Mouse (Mus musculus): ENCODE measurements around the gene Cngb1.

The Cngb1 gene

GRCm38 (mm10) chr8:95306431-95306830 lies at the start of gene Cngb1:
Cngb1 (minus strand) TSS chr8:95306585.
- CTCF ChIA-PET, result no interaction called here

GRCm38 (mm10) chr8:95354606-95355005 lies 48.2 kb upstream of the Cngb1 start:
- CTCF ChIA-PET, result interaction anchor here (0.7 kb wide), 1 partner anchor 23 kb away, joined by 5 read pairs; no protein-coding TSS in a partner anchor

GRCm38 (mm10) chr8:95352871-95353866 lies 46.8 kb upstream of the Cngb1 start:
- CTCF ChIA-PET, result no interaction called here

GRCm38 (mm10) chr8:95352151-95352870 lies 45.9 kb upstream of the Cngb1 start, which contains the start of gene Mmp15:
Mmp15 (plus strand) TSS chr8:95352268.
- CTCF ChIA-PET, result interaction anchor here (0.6 kb wide), 1 partner anchor 137 kb away, joined by 4 read pairs; no protein-coding TSS in a partner anchor

GRCm38 (mm10) chr8:95351461-95351860 lies 45.1 kb upstream of the Cngb1 start:
- CTCF ChIA-PET, result no interaction called here

- CTCF ChIA-PET, result interaction anchor here (0.7 kb wide), 1 partner anchor 55 kb away, joined by 4 read pairs; no protein-coding TSS in a partner anchor
These were observed 42.6 kb upstream of the Cngb1 start for GRCm38 (mm10) chr8:95348811-95349630.

- CTCF ChIA-PET, result interaction anchor here (0.7 kb wide), 1 partner anchor 54 kb away, joined by 4 read pairs; no protein-coding TSS in a partner anchor
These were observed 42.0 kb upstream of the Cngb1 start for GRCm38 (mm10) chr8:95348356-95348755.

- CTCF ChIA-PET, result interaction anchor here (0.6 kb wide), 1 partner anchor 93 kb away, joined by 3 read pairs; no protein-coding TSS in a partner anchor
These were observed 40.5 kb upstream of the Cngb1 start for GRCm38 (mm10) chr8:95346643-95347545.

GRCm38 (mm10) chr8:95344668-95345067 lies 38.3 kb upstream of the Cngb1 start:
- CTCF ChIA-PET, result no interaction called here

GRCm38 (mm10) chr8:95341721-95342120 lies 35.3 kb upstream of the Cngb1 start:
- CTCF ChIA-PET, result no interaction called here

GRCm38 (mm10) chr8:95336363-95336762 lies 30.0 kb upstream of the Cngb1 start:
- CTCF ChIA-PET, result no interaction called here

GRCm38 (mm10) chr8:95335706-95336105 lies 29.3 kb upstream of the Cngb1 start:
- CTCF ChIA-PET, result interaction anchor here (0.8 kb wide), 1 partner anchor 105 kb away, joined by 3 read pairs; no protein-coding TSS in a partner anchor

- CTCF ChIA-PET, result interaction anchor here (0.5 to 0.7 kb wide), 3 partner anchors 95 to 461 kb away, joined by 3 to 4 read pairs (median 3); no protein-coding TSS in a partner anchor
These were observed 26.2 kb upstream of the Cngb1 start for GRCm38 (mm10) chr8:95332437-95333199.

- CTCF ChIA-PET, result interaction anchor here (0.6 to 0.7 kb wide), 2 partner anchors 96 to 157 kb away, joined by 3 to 4 read pairs; no protein-coding TSS in a partner anchor
These were observed 25.5 kb upstream of the Cngb1 start, which contains the start of the genes Zfp319 and Usb1 for GRCm38 (mm10) chr8:95331720-95332436. Zfp319 (minus strand) TSS chr8:95331950. Usb1 (plus strand) TSS chr8:95332284.

- CTCF ChIA-PET, result interaction anchor here (0.6 kb wide), 1 partner anchor 500 kb away, joined by 3 read pairs; no protein-coding TSS in a partner anchor
These were observed 24.9 kb upstream of the Cngb1 start for GRCm38 (mm10) chr8:95331156-95331719.

GRCm38 (mm10) chr8:95330367-95330766 lies 24.0 kb upstream of the Cngb1 start:
- CTCF ChIA-PET, result interaction anchor here (0.5 to 1.2 kb wide), 2 partner anchors 76 to 460 kb away, joined by 3 read pairs; no protein-coding TSS in a partner anchor

- CTCF ChIA-PET, result no interaction called here
These were observed 21.6 kb upstream of the Cngb1 start for GRCm38 (mm10) chr8:95327866-95328465.
